Mouse (Mus musculus) limb, embryonic 13.5 days (tissue): ENCODE measurements around the gene Mtg1. TPM values are rescaled to one million over a fixed set of nuclear protein-coding genes. Genes with fewer than 3 reads are reported as not detected.

Experiments
- ATAC-seq: fragments of 200-750 bp; cut with Nextera tagmentation; 2 replicates; pipeline ENCODE4 v1.8.0; 2017; ENCODE audit warnings: low read depth, moderate number of reproducible peaks, moderate TSS enrichment; ENCODE audit not compliant: low FRiP score
- H3K27ac ChIP-seq: fragments of 300-500 bp; sonication (generic); 2 replicates; pipeline ENCODE4 v1.5.1; 2015; ENCODE audit warnings: inconsistent platforms, mild to moderate bottlenecking, moderate library complexity
- H3K27me3 ChIP-seq: fragments of 300-500 bp; sonication (generic); 2 replicates; pipeline ENCODE4 v1.6.1; 2015; ENCODE audit warnings: mild to moderate bottlenecking, inconsistent platforms
- H3K36me3 ChIP-seq: fragments of 300-500 bp; sonication (generic); 2 replicates; pipeline ENCODE4 v1.6.1; 2015; ENCODE audit warnings: inconsistent platforms, mild to moderate bottlenecking, moderate library complexity
- H3K4me1 ChIP-seq: fragments of 300-500 bp; sonication (generic); 2 replicates; pipeline ENCODE4 v1.6.1; 2015; ENCODE audit warnings: inconsistent platforms
- H3K4me2 ChIP-seq: fragments of 300-500 bp; sonication (generic); replicated peaks from 2 replicates; pipeline ENCODE4 v1.6.1; 2015; ENCODE audit warnings: inconsistent platforms, mild to moderate bottlenecking, moderate library complexity
- H3K4me3 ChIP-seq: fragments of 300-500 bp; sonication (generic); 2 replicates; pipeline ENCODE4 v1.5.1; 2015; ENCODE audit warnings: moderate library complexity, mild to moderate bottlenecking, inconsistent platforms
- H3K9ac ChIP-seq: fragments of 300-500 bp; sonication (generic); 2 replicates; pipeline ENCODE4 v1.6.1; 2015; ENCODE audit warnings: mild to moderate bottlenecking, inconsistent platforms
- H3K9me3 ChIP-seq: fragments of 300-500 bp; sonication (generic); 2 replicates; pipeline ENCODE4 v1.6.1; 2016; ENCODE audit warnings: inconsistent platforms
- WGBS: fragments of 180-500 bp; shearing (Covaris S2); methylation state at CpG from one replicate; pipeline ENCODE4 v1.1.7; 2015; 5-methylcytosine and 5-hydroxymethylcytosine counted together
- polyA plus RNA-seq: library from polyadenylated mRNA; unstranded; fragments of >200 nt; fragmentation: Nextera tagmentation; extraction: Ambion mirVana; gene quantifications from 2 replicates; pipeline ENCODE4 v1.2.1, GENCODE M21; 2015

The Mtg1 gene
- polyA plus RNA-seq, 1 experiment from 2014 or later, result 22.7 TPM

DNA sequence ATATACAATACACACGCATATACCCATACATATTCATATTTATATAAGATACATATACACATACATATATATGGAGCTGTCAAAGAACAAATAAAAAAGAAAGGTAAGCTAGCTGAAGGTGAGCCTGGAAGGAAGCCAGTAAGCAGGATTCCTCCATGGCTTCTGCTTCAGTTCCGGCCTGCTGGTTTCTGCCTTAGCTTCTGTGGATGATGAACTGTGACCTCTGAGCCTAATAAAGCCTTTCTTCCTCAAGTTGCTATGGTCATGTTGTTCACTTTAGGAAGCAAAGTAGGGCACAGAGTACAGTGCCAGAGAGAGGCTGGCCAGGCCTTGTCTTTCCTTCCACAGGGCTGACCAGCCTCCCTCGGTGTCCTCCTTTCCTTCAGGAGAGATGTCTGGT is 33.5 kb downstream of the Mtg1 start:
- no peak for ATAC-seq
- Histone ChIP-seq H3K36me3 (no peaks in the 10 kb centered on the region), H3K4me3 (no peak overlapping the region), H3K27me3 (no peaks in the 10 kb centered on the region), H3K9ac (no peak overlapping the region), H3K4me2 (no peak overlapping the region), H3K4me1 (no peaks in the 10 kb centered on the region), H3K27ac (no peak overlapping the region), H3K9me3 (no peaks in the 10 kb centered on the region)
- WGBS, result 90% methylated on average over 3 of the region's 3 CpGs

DNA sequence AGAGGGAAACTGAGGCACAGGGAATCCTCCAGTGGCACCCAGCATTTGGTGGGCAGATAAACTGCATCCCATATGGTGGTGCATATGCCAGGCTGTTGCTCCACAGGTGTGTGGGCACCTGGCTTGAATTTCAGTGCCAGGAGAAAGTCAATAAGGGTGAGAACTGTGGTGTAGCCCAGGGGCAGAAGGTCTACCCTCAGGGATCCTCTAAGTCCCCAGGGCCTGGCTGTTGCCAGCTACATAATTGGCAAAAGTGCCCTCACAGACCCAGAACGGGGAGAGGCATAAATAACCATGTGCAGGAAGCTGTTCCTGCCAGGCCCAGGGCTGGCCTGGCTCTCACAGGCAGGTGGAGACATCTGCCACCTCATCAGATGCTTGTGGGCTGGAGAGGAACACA is 35.6 kb downstream of the Mtg1 start, which contains the start of gene Olfr523:
TSS of gene Olfr523 (plus strand) at position 282 of the 400 bp plus-strand sequence.
- 17% methylated on average over 1 of the region's 1 CpGs for WGBS

DNA sequence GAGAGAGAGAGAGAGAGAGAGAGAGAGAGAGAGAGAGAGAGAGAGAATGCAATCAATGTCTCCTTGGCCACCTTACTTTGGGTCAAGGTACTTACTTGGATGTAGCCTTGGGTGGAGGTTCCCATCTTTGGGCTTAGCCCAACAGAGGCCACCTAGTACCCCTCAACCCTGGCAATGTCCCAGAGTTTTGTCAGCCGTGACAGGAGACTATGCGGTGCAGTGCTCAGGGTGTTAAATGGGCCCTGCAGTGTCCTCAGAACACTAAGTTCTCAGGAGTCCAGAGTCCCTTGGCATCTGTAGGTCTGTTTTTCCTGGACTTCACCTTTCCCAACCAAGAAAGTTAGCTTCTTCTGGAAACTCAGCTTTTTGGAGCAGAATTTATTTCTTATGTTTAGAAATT is 41.8 kb downstream of the Mtg1 start:
- WGBS, result 85% methylated on average over 2 of the region's 2 CpGs
- Histone ChIP-seq H3K4me1 (no peaks in the 10 kb centered on the region), H3K4me3 (no peak overlapping the region), H3K9me3 (no peaks in the 10 kb centered on the region), H3K4me2 (no peak overlapping the region), H3K9ac (no peak overlapping the region), H3K27ac (no peak overlapping the region), H3K27me3 (no peaks in the 10 kb centered on the region), H3K36me3 (no peaks in the 10 kb centered on the region)
- ATAC-seq, result no peak

More for the DNA sequence above, 35.6 kb downstream of the Mtg1 start, which contains the start of gene Olfr523:
- no peak for ATAC-seq
- Histone ChIP-seq H3K4me1 (no peaks in the 10 kb centered on the region), H3K4me3 (no peak within 1 kb of the TSS), H3K9me3 (no peaks in the 10 kb centered on the region), H3K9ac (no peak within 1 kb of the TSS), H3K27ac (no peak within 1 kb of the TSS), H3K4me2 (no peak within 1 kb of the TSS), H3K36me3 (no peaks in the 10 kb centered on the region), H3K27me3 (no peaks in the 10 kb centered on the region)

DNA sequence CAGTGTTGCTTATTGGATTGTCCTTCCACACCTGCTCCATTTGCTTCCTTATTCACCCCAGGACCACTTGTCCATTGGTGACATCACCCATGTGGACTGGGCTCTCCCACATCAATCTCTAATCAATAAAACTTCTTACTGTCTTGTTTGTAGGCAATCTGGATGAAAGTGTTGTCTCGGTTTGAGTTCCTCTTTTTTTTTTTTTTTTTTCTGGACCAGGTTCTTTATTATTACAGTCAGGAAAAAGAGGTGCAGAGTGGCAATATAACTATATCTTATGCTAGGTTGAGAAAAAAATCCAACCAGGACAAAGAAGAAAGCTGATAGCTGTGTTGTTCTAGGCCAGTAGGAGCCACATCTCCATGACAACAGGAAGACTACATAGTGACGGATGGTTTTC is 43.3 kb downstream of the Mtg1 start:
- no peak overlapping the region for H3K4me3 ChIP-seq
- WGBS, result 78% methylated on average over 2 of the region's 2 CpGs
- H3K36me3 ChIP-seq, result no peaks in the 10 kb centered on the region
- H3K27ac ChIP-seq, result no peak overlapping the region
- no peak overlapping the region for H3K9ac ChIP-seq
- no peaks in the 10 kb centered on the region for H3K4me1 ChIP-seq
- ATAC-seq, result no peak
- no peaks in the 10 kb centered on the region for H3K27me3 ChIP-seq
- H3K9me3 ChIP-seq, result no peaks in the 10 kb centered on the region
- H3K4me2 ChIP-seq, result no peak overlapping the region

DNA sequence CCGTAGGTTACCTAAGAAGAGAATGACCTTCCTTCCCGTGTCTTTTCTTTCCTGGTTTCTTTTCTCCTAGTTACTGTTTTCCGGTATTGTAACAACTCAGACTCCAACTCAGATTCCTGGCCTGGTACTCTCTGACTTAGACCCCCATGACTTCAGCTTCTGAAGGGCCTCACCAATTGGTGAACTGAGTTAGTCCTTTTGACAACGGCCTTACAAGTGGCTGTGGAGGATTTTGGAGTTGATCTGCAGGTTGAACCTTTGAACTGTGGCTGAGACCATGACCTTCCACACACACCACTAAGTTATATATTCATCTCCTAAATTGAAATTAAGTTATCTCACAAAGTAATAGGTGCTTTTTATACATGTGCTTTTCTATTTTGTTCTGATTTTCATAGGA is 46.8 kb downstream of the Mtg1 start:
- Histone ChIP-seq H3K9me3 (no peaks in the 10 kb centered on the region), H3K4me2 (no peak overlapping the region), H3K9ac (no peak overlapping the region), H3K4me1 (0 out of 2 replicates have a peak, but pooled peaks cover 3% of the 10 kb centered on the region), H3K4me3 (no peak overlapping the region), H3K27ac (no peak overlapping the region), H3K27me3 (no peaks in the 10 kb centered on the region), H3K36me3 (no peaks in the 10 kb centered on the region)
- ATAC-seq, result no peak
- 80% methylated on average over 4 of the region's 4 CpGs for WGBS

DNA sequence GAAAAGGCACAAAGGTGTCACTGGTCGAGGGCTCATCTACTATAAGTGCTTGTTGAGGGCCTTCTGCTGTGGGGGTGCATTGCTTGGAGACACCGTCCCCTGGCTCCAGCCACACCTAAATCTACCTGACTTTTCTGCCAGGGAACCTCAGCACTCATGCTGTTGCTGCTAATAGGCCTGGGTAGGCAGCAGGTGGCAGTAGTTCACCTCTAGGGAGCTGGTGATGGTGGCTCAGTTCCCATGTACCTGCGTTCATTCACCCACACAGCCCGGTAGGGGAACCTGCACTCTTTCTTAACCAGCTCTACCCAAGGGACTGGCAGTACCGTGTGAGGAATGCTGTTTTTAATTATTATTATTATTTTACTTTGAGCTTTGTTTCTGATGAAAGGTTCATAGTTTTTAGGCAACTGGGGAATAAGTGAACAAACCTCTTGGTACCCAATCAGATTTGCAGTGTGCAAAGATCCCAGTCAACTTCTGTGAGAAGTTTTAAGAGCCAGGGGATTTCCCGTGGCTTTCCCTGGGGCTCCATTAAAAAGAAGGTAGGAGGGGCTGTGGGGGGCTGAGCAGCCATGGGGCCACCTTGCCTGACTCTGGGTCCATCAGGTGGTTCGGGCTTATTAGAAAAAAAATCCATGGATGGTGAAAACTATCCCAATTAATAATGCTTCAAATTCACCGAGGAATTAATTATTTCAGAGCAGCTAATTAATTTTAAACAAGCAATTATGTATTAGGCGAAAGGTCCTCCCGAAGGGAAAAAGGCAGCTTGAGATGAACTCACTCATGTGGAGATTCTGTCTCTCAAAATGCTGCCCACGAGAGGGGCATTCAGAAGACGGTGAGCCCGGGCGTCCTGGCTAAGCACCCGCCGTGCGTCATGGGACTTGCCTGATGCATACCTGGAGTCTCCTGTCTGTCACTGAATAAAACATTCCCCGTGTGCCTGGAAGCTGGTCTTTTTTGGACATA is 49.6 kb downstream of the Mtg1 start:
- Histone ChIP-seq H3K9ac (no peak overlapping the region), H3K27ac (no peak overlapping the region), H3K36me3 (no peaks in the 10 kb centered on the region), H3K4me3 (no peak overlapping the region), H3K4me1 (0 out of 2 replicates have a peak, but pooled peaks cover 3% of the 10 kb centered on the region), H3K27me3 (no peaks in the 10 kb centered on the region), H3K4me2 (no peak overlapping the region), H3K9me3 (no peaks in the 10 kb centered on the region)
- WGBS, result 62% methylated on average over 18 of the region's 18 CpGs
- ATAC-seq, result no peak

DNA sequence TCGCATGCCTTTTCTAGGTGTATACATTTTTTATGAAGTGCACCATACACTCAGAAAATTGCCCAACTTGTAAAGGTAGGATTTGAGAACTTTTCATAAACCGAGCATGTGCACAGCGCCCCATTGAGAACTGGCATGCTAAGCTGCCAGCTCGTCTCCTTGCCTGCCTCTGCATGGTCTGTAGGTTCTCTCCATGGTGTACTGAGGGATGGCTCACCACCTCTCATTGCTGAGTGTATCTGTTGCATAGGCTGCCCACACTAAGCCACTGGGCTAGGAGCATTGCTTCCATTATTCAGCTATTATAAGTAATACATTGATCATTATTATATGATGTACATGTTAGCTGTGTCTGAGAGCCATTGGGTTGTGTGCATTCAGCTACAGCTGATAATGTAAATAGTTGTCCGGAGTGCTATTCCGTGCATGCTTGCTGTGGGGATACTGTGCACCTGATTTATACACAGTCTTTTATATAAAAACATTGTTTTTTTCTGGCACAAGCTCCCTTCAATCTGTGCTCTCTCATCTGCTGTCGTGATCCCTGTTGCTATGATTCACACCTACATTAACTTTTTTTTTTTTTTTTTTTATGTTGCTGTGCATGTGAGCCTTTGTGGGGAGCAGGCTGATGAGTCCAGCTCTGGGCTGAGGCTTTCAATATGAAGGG is 50.5 kb downstream of the Mtg1 start:
- Histone ChIP-seq H3K27me3 (no peaks in the 10 kb centered on the region), H3K9me3 (no peaks in the 10 kb centered on the region), H3K27ac (no peak overlapping the region), H3K36me3 (no peaks in the 10 kb centered on the region), H3K4me3 (no peak overlapping the region), H3K9ac (no peak overlapping the region), H3K4me2 (no peak overlapping the region), H3K4me1 (0 out of 2 replicates have a peak, but pooled peaks cover 3% of the 10 kb centered on the region)
- 78% methylated on average over 7 of the region's 7 CpGs for WGBS
- no peak for ATAC-seq

DNA sequence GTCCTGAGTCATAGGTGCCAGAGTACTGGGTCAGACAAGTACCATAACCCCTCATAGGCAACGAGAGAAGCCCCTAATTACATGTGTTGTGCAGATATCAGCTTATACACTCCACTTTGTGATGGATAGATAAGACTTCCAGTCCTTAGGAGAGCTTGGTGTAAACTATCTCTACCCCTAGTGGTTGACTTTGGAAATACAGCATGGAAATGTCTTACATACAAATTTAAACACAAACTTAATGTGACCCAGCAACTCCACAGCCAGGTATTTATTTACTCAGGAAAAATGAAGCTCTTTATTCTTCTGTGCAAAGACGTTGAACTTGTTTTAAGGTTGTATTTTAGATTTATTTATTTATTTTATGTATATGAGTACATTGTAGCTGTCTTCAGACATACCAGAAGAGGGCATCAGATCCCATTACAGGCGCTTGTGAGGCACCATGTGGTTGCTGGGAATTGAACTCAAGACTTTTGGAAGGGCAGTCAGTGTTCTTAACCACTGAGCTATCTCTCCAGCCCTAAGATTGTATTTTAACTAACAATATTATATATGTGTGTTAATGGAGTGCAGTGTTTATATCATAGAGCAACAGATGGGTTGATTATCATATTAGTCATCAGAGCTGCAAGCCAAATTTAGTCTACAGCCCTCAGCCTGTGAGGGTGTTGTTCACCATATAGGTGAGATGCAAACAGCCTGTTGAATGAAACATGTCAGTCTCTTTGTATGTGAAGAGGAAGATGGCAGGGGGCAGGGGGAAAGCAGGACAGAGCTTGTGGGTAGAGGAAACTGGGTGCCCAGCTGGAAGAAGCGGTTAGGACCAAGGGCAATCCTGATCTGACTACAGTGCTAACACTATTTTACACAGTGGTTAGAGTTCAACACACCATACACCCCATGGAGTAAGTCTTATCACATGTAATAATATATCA is 51.3 kb downstream of the Mtg1 start:
- no peak overlapping the region for H3K9ac ChIP-seq
- H3K4me2 ChIP-seq, result no peak overlapping the region
- H3K4me1 ChIP-seq, result 0 out of 2 replicates have a peak, but pooled peaks cover 3% of the 10 kb centered on the region
- H3K9me3 ChIP-seq, result no peaks in the 10 kb centered on the region
- H3K36me3 ChIP-seq, result no peaks in the 10 kb centered on the region
- no peak for ATAC-seq
- WGBS, result 67% methylated on average over 4 of the region's 4 CpGs
- H3K4me3 ChIP-seq, result no peak overlapping the region
- H3K27ac ChIP-seq, result no peak overlapping the region
- no peaks in the 10 kb centered on the region for H3K27me3 ChIP-seq

DNA sequence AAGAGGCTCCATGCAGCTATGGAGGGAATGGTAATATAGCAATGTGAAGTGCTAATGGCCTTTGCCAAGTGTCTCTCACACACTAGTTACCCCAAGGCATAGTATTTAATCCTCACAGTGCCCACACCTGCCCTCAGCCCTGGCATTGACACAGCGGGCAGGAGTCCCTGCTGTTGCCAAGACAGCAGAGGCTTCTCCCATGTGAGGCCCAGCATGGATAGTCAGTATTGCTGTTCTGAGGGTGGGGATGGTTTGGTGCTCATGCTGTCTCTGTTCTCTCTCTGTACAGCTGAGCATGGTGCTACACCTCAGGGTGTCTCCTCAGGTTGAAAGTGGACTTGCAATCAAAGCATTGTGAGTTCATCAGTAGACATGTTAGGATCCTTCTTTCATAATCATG is 53.1 kb downstream of the Mtg1 start:
- H3K9ac ChIP-seq, result no peak overlapping the region
- H3K36me3 ChIP-seq, result no peaks in the 10 kb centered on the region
- WGBS, result 71% methylated on average over 1 of the region's 1 CpGs
- H3K4me1 ChIP-seq, result 0 out of 2 replicates have a peak, but pooled peaks cover 3% of the 10 kb centered on the region
- no peak for ATAC-seq
- no peaks in the 10 kb centered on the region for H3K9me3 ChIP-seq
- H3K4me2 ChIP-seq, result no peak overlapping the region
- H3K27ac ChIP-seq, result no peak overlapping the region
- no peaks in the 10 kb centered on the region for H3K27me3 ChIP-seq
- no peak overlapping the region for H3K4me3 ChIP-seq

DNA sequence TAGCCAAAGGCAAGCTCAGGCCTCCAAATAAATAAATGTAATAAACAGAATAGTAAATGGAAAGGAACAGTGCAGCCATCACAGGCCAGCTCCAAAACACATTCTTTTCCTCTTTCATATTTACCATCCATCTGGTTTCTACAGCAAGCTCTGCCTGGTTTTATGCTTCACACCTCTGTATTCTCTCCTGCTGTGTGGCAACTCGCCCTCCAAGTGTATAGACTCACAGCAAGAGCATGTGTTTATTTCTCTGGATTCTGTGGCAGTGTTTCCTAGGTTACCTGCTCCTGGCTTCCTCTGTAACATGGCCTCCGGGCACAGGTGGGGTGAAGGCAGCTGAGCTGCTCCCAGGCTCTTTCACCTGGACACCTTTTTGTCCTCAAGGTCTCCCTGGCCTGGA is 55.1 kb downstream of the Mtg1 start:
- ATAC-seq, result no peak
- no peak overlapping the region for H3K4me3 ChIP-seq
- no peak overlapping the region for H3K4me2 ChIP-seq
- no peak overlapping the region for H3K9ac ChIP-seq
- no peaks in the 10 kb centered on the region for H3K36me3 ChIP-seq
- no peaks in the 10 kb centered on the region for H3K4me1 ChIP-seq
- H3K27ac ChIP-seq, result no peak overlapping the region
- H3K9me3 ChIP-seq, result no peaks in the 10 kb centered on the region
- 51% methylated on average over 2 of the region's 2 CpGs for WGBS
- no peaks in the 10 kb centered on the region for H3K27me3 ChIP-seq

DNA sequence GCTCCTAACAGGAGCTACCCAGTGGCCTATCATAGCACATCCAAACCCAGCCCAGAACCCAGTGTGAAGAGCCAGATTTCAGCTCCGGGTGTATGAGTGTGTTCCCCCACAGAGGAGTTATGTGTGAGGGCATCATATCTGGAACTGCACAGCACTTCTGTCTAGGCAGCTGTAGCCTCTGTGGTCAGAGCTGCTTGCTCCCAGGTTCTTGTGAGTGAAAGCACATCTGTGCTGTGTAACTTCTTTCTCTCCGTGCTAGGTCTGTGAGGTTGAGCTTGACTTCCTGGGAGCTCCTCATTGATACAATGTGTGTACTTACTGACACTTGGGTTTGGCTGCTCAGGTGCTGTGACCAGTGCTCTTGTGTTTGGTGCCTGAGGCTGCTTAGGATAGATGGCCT is 55.5 kb downstream of the Mtg1 start:
- H3K4me3 ChIP-seq, result no peak overlapping the region
- ATAC-seq, result no peak
- no peaks in the 10 kb centered on the region for H3K27me3 ChIP-seq
- WGBS, result 86% methylated on average over 2 of the region's 2 CpGs
- H3K9me3 ChIP-seq, result no peaks in the 10 kb centered on the region
- no peak overlapping the region for H3K9ac ChIP-seq
- H3K27ac ChIP-seq, result no peak overlapping the region
- no peaks in the 10 kb centered on the region for H3K4me1 ChIP-seq
- no peaks in the 10 kb centered on the region for H3K36me3 ChIP-seq
- H3K4me2 ChIP-seq, result no peak overlapping the region
